12 mouse cellular contexts compared by ENCODE assay signal in the genomic region with DNA sequence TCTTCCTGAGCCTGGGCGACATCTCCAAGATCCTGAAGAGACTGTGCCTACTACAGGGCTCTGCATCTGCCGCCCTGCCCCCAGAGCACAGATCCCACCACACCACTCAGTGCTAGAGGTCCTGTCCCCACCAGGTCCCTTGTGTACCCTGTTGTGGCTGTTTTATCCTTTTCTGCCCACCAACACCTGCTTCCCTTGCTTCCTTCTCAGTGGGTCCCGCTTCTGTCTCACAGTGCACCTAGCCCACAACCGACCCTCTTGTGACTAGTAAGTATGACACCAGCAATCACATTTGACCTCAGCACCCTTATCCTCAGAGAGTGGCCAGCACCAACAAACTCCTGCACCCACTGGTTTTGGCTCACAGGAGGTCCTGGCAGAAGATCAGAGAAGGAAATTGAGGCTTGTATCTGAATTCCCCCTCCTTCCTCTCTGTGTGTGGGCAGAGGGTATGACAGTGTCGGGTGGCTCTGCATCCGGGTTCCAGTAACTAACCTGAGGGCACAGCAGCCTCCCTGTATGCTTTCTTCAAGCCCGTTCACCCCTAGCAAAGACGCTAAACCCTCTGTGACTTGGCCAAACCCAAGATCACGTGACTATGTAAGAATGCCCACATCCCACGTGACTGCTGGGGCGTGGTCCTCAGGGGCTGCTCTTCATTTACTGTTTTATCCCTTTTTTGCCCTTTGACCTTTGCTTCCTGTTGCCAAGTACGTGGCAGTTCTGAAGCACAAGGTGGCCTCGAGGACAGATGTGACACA. TPM values are rescaled to one million over a fixed set of nuclear protein-coding genes. Genes with fewer than 3 reads are reported as not detected.
DNase-seq lines count a peak whose midpoint lies in the region; ATAC-seq lines count a peak whose summit lies in the region.
"Had no signal": no experiment of that assay in that cellular context is flagged by ENCODE, and none has a peak within 500 bp of the region (broad histone marks: within the 10 kb centered on the region; RNA-seq: fewer than 3 reads in every experiment).

No protein-coding gene starts in this region.

- ATAC-seq in midbrain, embryonic 13.5 days, result no peak
- peak; percentile 33; the same call in 1 of the 2 replicates for ATAC-seq in megakaryocyte, adult 5-6 weeks (ENCODE audit: poor library complexity, severe bottlenecking)
- ATAC-seq: hindbrain, embryonic 16.5 days had no signal

- H3K27ac ChIP-seq in midbrain, embryonic 10.5 days (replicated peaks), result 0 out of 2 replicates have a peak overlapping the region, but pooled peaks have one; percentile 9
- no peak overlapping the region for H3K27ac ChIP-seq in midbrain, embryonic 13.5 days
- H3K27ac ChIP-seq: midbrain, embryonic 12.5 days had no signal

- H3K27me3 ChIP-seq in midbrain, embryonic 10.5 days (ENCODE audit: low read depth, poor library complexity, severe bottlenecking), result no peaks in the 10 kb centered on the region
- no peaks in the 10 kb centered on the region for H3K27me3 ChIP-seq in midbrain, embryonic 13.5 days
- H3K27me3 ChIP-seq: midbrain, embryonic 12.5 days had no signal

- H3K4me1 ChIP-seq in midbrain, embryonic 10.5 days, result peaks cover 14% of the 10 kb centered on the region
- no peaks in the 10 kb centered on the region for H3K4me1 ChIP-seq in midbrain, embryonic 13.5 days (replicated peaks)
- H3K4me1 ChIP-seq: midbrain, embryonic 12.5 days had no signal

- H3K9me3 ChIP-seq in midbrain, embryonic 10.5 days (replicated peaks), result no peaks in the 10 kb centered on the region
- no peaks in the 10 kb centered on the region for H3K9me3 ChIP-seq in midbrain, embryonic 13.5 days
- H3K9me3 ChIP-seq: midbrain, embryonic 12.5 days had no signal

- WGBS in midbrain, embryonic 10.5 days, result 71% methylated on average over 13 of the region's 13 CpGs
- WGBS in midbrain, embryonic 13.5 days, result 67% methylated on average over 13 of the region's 13 CpGs

- DNase-seq in embryo, embryonic 10 days (ENCODE audit: low spot score), result peak; percentile 40
- no peak for DNase-seq in embryo, embryonic 10.5 days (ENCODE audit: low spot score)
- DNase-seq in midbrain, embryonic 10.5 days (ENCODE audit: low spot score), result no peak
- DNase-seq in thymus, postnatal 4 days, result peak; percentile 32
- DNase-seq in frontal cortex, adult 2 months (ENCODE audit: extremely low spot score in 1 of 2, low spot score in 1 of 2), result no peak
- DNase-seq in right cerebral cortex, adult 18-20 months, result no peak
- DNase-seq: cerebellum, adult 9-10 months; liver, postnatal 0 days had no signal

- no peak overlapping the region for H3K4me2 ChIP-seq in midbrain, embryonic 13.5 days (replicated peaks)
- H3K4me2 ChIP-seq: midbrain, embryonic 12.5 days had no signal

- H3K9ac ChIP-seq in midbrain, embryonic 13.5 days (replicated peaks), result no peak overlapping the region
- H3K9ac ChIP-seq: liver, postnatal 0 days; midbrain, embryonic 12.5 days had no signal

- peaks cover 71% of the 10 kb centered on the region for H3K36me3 ChIP-seq in midbrain, embryonic 10.5 days
- peaks cover 14% of the 10 kb centered on the region for H3K36me3 ChIP-seq in midbrain, embryonic 13.5 days

- no peak overlapping the region for H3K4me3 ChIP-seq in midbrain, embryonic 10.5 days
- no peak overlapping the region for H3K4me3 ChIP-seq in midbrain, embryonic 13.5 days (replicated peaks)
- H3K4me3 ChIP-seq: midbrain, embryonic 12.5 days had no signal

RNA-seq across cellular contexts. Expression of gene Sulf2, which starts 29.8 kb away (rescaled TPM):
- 62.5 and 74.5 TPM in 2 replicates for polyA plus RNA-seq in midbrain, embryonic 10.5 days (2016; fragmentation: Nextera tagmentation; extraction: Ambion mirVana)
- polyA plus RNA-seq in midbrain, embryonic 13.5 days (2015; fragmentation: Nextera tagmentation; extraction: Ambion mirVana), result 60.7 and 73.4 TPM in 2 replicates
- 71.3 and 72.6 TPM in 2 replicates for total RNA-seq in megakaryocyte, adult 5-6 weeks (2015)
- 47.4 and 51.1 TPM in 2 replicates for total RNA-seq in megakaryocyte, adult 5-6 weeks (2017)
- polyA plus RNA-seq in frontal cortex, adult 2 months (2012; rRNA removed), result 52.1 and 61.0 TPM in 2 replicates

Comparison
In these comparisons a context has a peak if more than half of its experiments do, and no peak if none do; other contexts are left out.
1. DNase-seq: peak in embryo, embryonic 10 days (single experiment) and thymus, postnatal 4 days (single experiment); none in embryo, embryonic 10.5 days (single experiment), midbrain, embryonic 10.5 days (single experiment), frontal cortex, adult 2 months (0 of 2) and right cerebral cortex, adult 18-20 months (single experiment).